Mouse (Mus musculus) activated CD4-positive, CD25-positive, alpha-beta regulatory T cell, adult 9 weeks (primary cell): ENCODE data around the gene Olfr971. TPM values are rescaled to one million over a fixed set of nuclear protein-coding genes. Genes with fewer than 3 reads are reported as not detected.

ENCODE experiments used
- polyA plus RNA-seq: library from polyadenylated mRNA; unstranded; fragments of 100-300 nt; shearing (Covaris generic); gene quantifications from one replicate; pipeline ENCODE4 v1.2.1, GENCODE M21; 2017

The Olfr971 gene
- not detected for polyA plus RNA-seq

DNA sequence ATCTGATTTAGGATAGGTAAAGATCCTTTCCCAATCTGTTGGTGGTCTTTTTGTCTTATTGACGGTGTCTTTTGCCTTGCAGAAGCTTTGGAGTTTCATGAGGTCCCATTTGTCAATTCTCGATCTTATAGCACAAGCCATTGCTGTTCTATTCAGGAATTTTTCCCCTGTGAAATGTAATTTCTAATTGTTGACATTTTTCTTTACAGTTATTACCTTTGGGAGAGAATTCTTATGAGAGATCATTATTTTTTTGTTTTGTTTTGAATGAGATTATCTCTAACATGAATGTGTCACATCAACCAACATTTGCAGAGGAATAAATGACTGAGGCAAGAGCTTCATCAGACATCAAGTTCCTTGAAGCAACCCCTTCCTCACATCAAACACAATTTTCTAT is at the start of gene Olfr971:
TSS of gene Olfr971 (plus strand) at position 301 of the 400 bp plus-strand sequence.

GRCm38 (mm10) chr9:39790558-39790957 is 46.1 kb upstream of the Olfr971 start, which contains the start of gene Olfr969:
TSS of gene Olfr969 (plus strand) at chr9:39790945.

DNA sequence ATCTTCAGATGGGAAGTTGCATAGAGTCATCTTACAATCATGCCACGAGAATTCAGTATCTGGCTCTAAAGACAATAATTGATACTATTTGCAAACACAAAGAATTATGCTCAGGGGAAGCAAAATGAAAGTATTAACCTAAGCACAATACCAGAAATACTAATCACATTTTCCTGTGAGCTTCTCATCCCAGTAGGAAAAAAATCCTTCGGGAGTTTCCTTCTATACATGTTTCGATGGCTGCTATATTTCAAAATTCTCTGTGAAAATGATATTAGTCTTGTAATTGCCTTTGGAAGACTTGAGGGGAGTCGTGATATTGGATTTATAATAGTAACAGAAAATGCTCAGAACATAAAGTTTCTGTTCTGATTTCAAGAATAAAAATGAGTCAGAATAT is 28.1 kb upstream of the Olfr971 start, which contains the start of gene Olfr970:
TSS of gene Olfr970 (plus strand) at position 301 of the 400 bp plus-strand sequence.

GRCm38 (mm10) chr9:39866122-39866521 is 29.4 kb downstream of the Olfr971 start, which contains the start of gene Olfr972:
TSS of gene Olfr972 (plus strand) at chr9:39866422.

Other genes starting within 250 kb of the Olfr971 start
- not detected for gene AW551984, start 232.5 kb upstream of the Olfr971 start, polyA plus RNA-seq
- gene Olfr148, start 226.2 kb upstream of the Olfr971 start, polyA plus RNA-seq = not detected
- gene Olfr960, start 215.5 kb upstream of the Olfr971 start, polyA plus RNA-seq = not detected
- gene Olfr961, start 191.8 kb upstream of the Olfr971 start, polyA plus RNA-seq = not detected
- not detected for gene Olfr963, start 169.7 kb upstream of the Olfr971 start, polyA plus RNA-seq
- gene Olfr149, start 129.8 kb upstream of the Olfr971 start, polyA plus RNA-seq = not detected
- not detected for gene Olfr965, start 125.5 kb upstream of the Olfr971 start, polyA plus RNA-seq
- not detected for gene Olfr150, start 105.9 kb upstream of the Olfr971 start, polyA plus RNA-seq
- not detected for gene Olfr967, start 90.6 kb upstream of the Olfr971 start, polyA plus RNA-seq
- gene Olfr968, start 53.6 kb upstream of the Olfr971 start, polyA plus RNA-seq = not detected
- not detected for gene Olfr969, start 45.9 kb upstream of the Olfr971 start, polyA plus RNA-seq
- not detected for gene Olfr970, start 28.0 kb upstream of the Olfr971 start, polyA plus RNA-seq
- not detected for gene Olfr972, start 29.5 kb downstream of the Olfr971 start, polyA plus RNA-seq
- gene Olfr229, start 70.5 kb downstream of the Olfr971 start, polyA plus RNA-seq = not detected
- gene Olfr974, start 100.6 kb downstream of the Olfr971 start, polyA plus RNA-seq = not detected
- not detected for gene Olfr975, start 115.2 kb downstream of the Olfr971 start, polyA plus RNA-seq
- not detected for gene Olfr976, start 124.3 kb downstream of the Olfr971 start, polyA plus RNA-seq
- gene Olfr978, start 155.2 kb downstream of the Olfr971 start, polyA plus RNA-seq = not detected
- gene Olfr979, start 166.6 kb downstream of the Olfr971 start, polyA plus RNA-seq = not detected
- gene Olfr980, start 172.7 kb downstream of the Olfr971 start, polyA plus RNA-seq = not detected
- gene Olfr981, start 184.6 kb downstream of the Olfr971 start, polyA plus RNA-seq = not detected
- not detected for gene Olfr982, start 237.0 kb downstream of the Olfr971 start, polyA plus RNA-seq